9 mouse cellular contexts compared by ENCODE assay signal in the genomic region with DNA sequence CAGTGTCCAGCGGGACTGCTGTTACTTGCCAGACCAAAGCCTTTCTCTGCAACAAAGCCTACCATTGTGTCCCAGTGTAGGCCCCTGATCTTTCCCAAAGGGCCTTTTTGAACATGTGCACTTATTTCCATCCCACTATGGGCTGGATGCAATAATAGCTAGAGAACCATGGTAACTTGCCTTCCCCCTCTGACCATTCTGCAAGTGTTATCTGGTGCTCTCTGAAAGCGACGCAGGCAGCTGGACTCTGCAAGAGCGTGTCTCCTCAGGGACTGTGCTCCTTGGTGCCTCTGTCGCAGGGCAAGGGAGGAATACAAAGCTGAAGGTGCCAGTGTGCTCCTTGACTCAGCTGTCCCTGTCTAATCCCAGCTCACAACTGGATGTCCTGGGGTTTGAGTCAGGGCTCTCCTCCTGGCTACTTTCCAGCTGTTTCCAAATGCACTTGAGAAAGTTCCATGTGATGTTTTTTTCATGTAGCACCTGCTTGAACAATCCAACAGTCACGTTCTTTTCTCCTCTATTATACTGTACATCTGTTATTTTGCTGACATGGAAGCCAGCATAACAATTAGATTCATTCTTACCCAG.
DNase-seq lines count a peak whose midpoint lies in the region; ATAC-seq lines count a peak whose summit lies in the region.
"Had no signal": no experiment of that assay in that cellular context is flagged by ENCODE, and none has a peak within 500 bp of the region (broad histone marks: within the 10 kb centered on the region; RNA-seq: fewer than 3 reads in every experiment).

No protein-coding gene starts in this region.

- WGBS in midbrain, embryonic 12.5 days, result 47% methylated on average over 6 of the region's 6 CpGs

- peak overlapping the region; percentile 56 for H3K27ac ChIP-seq in midbrain, embryonic 12.5 days (replicated peaks)

- no peak overlapping the region for H3K4me2 ChIP-seq in midbrain, embryonic 12.5 days (replicated peaks)

- no peak overlapping the region for H3K4me3 ChIP-seq in midbrain, embryonic 12.5 days

- H3K9ac ChIP-seq in midbrain, embryonic 12.5 days (replicated peaks), result no peak overlapping the region

- ATAC-seq in midbrain, embryonic 12.5 days (ENCODE audit: low FRiP score, low read depth), result peak; percentile 82
- no peak for ATAC-seq in monocyte, adult 5-6 weeks (replicated peaks; ENCODE audit: insufficient number of reproducible peaks, low FRiP score, low TSS enrichment, poor library complexity, severe bottlenecking)

- DNase-seq in gastrocnemius, postnatal 25 days, result peak; percentile 18
- no peak for DNase-seq in gastrocnemius, adult 8-10 months (ENCODE audit: low spot score in 2 of 2)
- peak; percentile 41 for DNase-seq in adipocyte (ENCODE audit: low spot score)
- DNase-seq in gonadal fat pad, adult 2 months (ENCODE audit: low read depth), result peak; percentile 61
- no peak for DNase-seq in thymus, postnatal 10 days (ENCODE audit: low spot score in 2 of 2)
- no peak for DNase-seq in thymus, postnatal 36 days
- DNase-seq: left cerebral cortex, postnatal 4 days had no signal

- peaks cover 15% of the 10 kb centered on the region for H3K4me1 ChIP-seq in midbrain, embryonic 12.5 days

- H3K36me3 ChIP-seq in midbrain, embryonic 12.5 days, result no peaks in the 10 kb centered on the region

- H3K9me3 ChIP-seq in midbrain, embryonic 12.5 days, result no peaks in the 10 kb centered on the region

- H3K27me3 ChIP-seq in midbrain, embryonic 12.5 days, result no peaks in the 10 kb centered on the region

Comparison
In these comparisons a context has a peak if more than half of its experiments do, and no peak if none do; other contexts are left out.
1. DNase-seq: peak in gastrocnemius, postnatal 25 days (single experiment), adipocyte (single experiment) and gonadal fat pad, adult 2 months (single experiment); none in gastrocnemius, adult 8-10 months (0 of 2), thymus, postnatal 10 days (0 of 2) and thymus, postnatal 36 days (0 of 2).